Mouse (Mus musculus): ENCODE measurements around the gene Grk1. TPM values are rescaled to one million over a fixed set of nuclear protein-coding genes. Genes with fewer than 3 reads are reported as not detected.

Gene Grk1
- total and polyA plus RNA-seq, 3 experiments = under 0.01 to 0.03 TPM; not detected in 1

GRCm38 (mm10) chr8:13471484-13471883, 66.6 kb downstream of the Grk1 start:
- Histone ChIP-seq H3K27ac (ENCODE audit: control insufficient read depth, low read depth, low read length) (no peak overlapping the region), H3K9ac (ENCODE audit: control insufficient read depth, low read depth, low read length, poor library complexity, severe bottlenecking) (no peak overlapping the region), H3K27me3 (ENCODE audit: control insufficient read depth in 1 of 2, insufficient read depth in 2 of 2, low read length in 2 of 2) (no peaks in the 10 kb centered on the region), H3K4me3 (ENCODE audit: control insufficient read depth in 1 of 2, insufficient read depth in 1 of 2, low read depth in 2 of 2, low read length in 2 of 2) (no peak overlapping the region), H3K36me3 (ENCODE audit: control insufficient read depth in 1 of 2, insufficient read depth in 2 of 2, low read length in 2 of 2) (peaks cover 0 to 7% of the 10 kb centered on the region in 2 experiments; a peak in 2 of 4 replicates), H3K4me1 (ENCODE audit: control insufficient read depth in 1 of 2, insufficient read depth in 2 of 2, low read length in 2 of 2) (peaks cover 2 to 11% of the 10 kb centered on the region in 2 experiments; a peak in 3 of 4 replicates), H3K9me3 (replicated peaks; ENCODE audit: insufficient read depth, low read length) (no peaks in the 10 kb centered on the region), H3K79me2 (ENCODE audit: control insufficient read depth, insufficient read depth, low read length, poor library complexity) (no peaks in the 10 kb centered on the region)
- no peak for DNase-seq (ENCODE audit: low read depth, low spot score)
- TF ChIP-seq USF2 (IDR thresholded peaks at IDR 0.05; ENCODE audit: borderline replicate concordance in 1 of 2, insufficient read depth in 1 of 2, low read depth in 1 of 2, low read length in 2 of 2) (no peak), ZNF384 (IDR thresholded peaks at IDR 0.05; ENCODE audit: low read depth, low read length) (no peak), ZKSCAN1 (IDR thresholded peaks at IDR 0.05; ENCODE audit: low read depth, low read length) (no peak), GABPA (IDR thresholded peaks at IDR 0.05; ENCODE audit: low read depth, low read length) (no peak), SMC3 (IDR thresholded peaks at IDR 0.05; ENCODE audit: low read depth, low read length) (no peak), ZMIZ1 (IDR thresholded peaks at IDR 0.05; ENCODE audit: low read depth, low read length) (no peak), JUND (IDR thresholded peaks at IDR 0.05; ENCODE audit: low read depth, low read length) (no peak), CHD1 (IDR thresholded peaks at IDR 0.05; ENCODE audit: low read depth, low read length) (no peak), POLR2A (IDR thresholded peaks at IDR 0.05; ENCODE audit: control insufficient read depth in 1 of 2, insufficient read depth in 1 of 2, low read depth in 1 of 2, low read length in 2 of 2, poor library complexity in 1 of 2) (no peak), E2F4 (IDR thresholded peaks at IDR 0.05; ENCODE audit: borderline replicate concordance, low read depth, low read length) (no peak), ETS1 (IDR thresholded peaks at IDR 0.05; ENCODE audit: low read depth, low read length) (no peak)

Other genes with a start within 250 kb of the Grk1 start
- gene Lamp1, start 245.9 kb upstream of the Grk1 start, total RNA-seq (2012; rRNA removed) = 191 and 205 TPM in 2 replicates
- 100 to 1,000 TPM; 109 to 233 TPM for gene Lamp1, start 245.9 kb upstream of the Grk1 start, polyA plus RNA-seq (2012; ENCODE audit: insufficient read depth in 1 of 2, insufficient read length in 2 of 2, low read depth in 1 of 2, low replicate concordance in 2 of 2, missing spikeins in 1 of 2)
- 8.2 and 11.9 TPM in 2 replicates for gene Grtp1, start 204.5 kb upstream of the Grk1 start, total RNA-seq (2012; rRNA removed)
- gene Grtp1, start 204.5 kb upstream of the Grk1 start, polyA plus RNA-seq (2012; ENCODE audit: insufficient read depth in 1 of 2, insufficient read length in 2 of 2, low read depth in 1 of 2, low replicate concordance in 2 of 2, missing spikeins in 1 of 2) = 10 to 100 TPM in 1 of 2 experiments, not detected in 1; 15.1 TPM
- gene Adprhl1, start 150.9 kb upstream of the Grk1 start, total RNA-seq (2012; rRNA removed) = not detected in 2 replicates
- gene Adprhl1, start 150.9 kb upstream of the Grk1 start, polyA plus RNA-seq (2012; ENCODE audit: insufficient read depth in 1 of 2, insufficient read length in 2 of 2, low read depth in 1 of 2, low replicate concordance in 2 of 2, missing spikeins in 1 of 2) = not detected
- 15.3 and 19.9 TPM in 2 replicates for gene Dcun1d2, start 117.0 kb upstream of the Grk1 start, total RNA-seq (2012; rRNA removed)
- gene Dcun1d2, start 117.0 kb upstream of the Grk1 start, polyA plus RNA-seq (2012; ENCODE audit: insufficient read depth in 1 of 2, insufficient read length in 2 of 2, low read depth in 1 of 2, low replicate concordance in 2 of 2, missing spikeins in 1 of 2) = 10 to 100 TPM in 1 of 2 experiments, not detected in 1; 19.1 TPM
- 9.3 and 11.8 TPM in 2 replicates for gene Tmco3, start 116.9 kb upstream of the Grk1 start, total RNA-seq (2012; rRNA removed)
- gene Tmco3, start 116.9 kb upstream of the Grk1 start, polyA plus RNA-seq (2012; ENCODE audit: insufficient read depth in 1 of 2, insufficient read length in 2 of 2, low read depth in 1 of 2, low replicate concordance in 2 of 2, missing spikeins in 1 of 2) = 10 to 100 TPM in 1 of 2 experiments, not detected in 1; 20.3 TPM
- gene Tfdp1, start 66.3 kb upstream of the Grk1 start, total RNA-seq (2012; rRNA removed) = 214 and 256 TPM in 2 replicates
- 100 to 1,000 TPM; 143 to 331 TPM for gene Tfdp1, start 66.3 kb upstream of the Grk1 start, polyA plus RNA-seq (2012; ENCODE audit: insufficient read depth in 1 of 2, insufficient read length in 2 of 2, low read depth in 1 of 2, low replicate concordance in 2 of 2, missing spikeins in 1 of 2)
- gene Atp4b, start 8.3 kb upstream of the Grk1 start, total RNA-seq (2012; rRNA removed) = 0.08 TPM in 1 of 2 replicates, not detected in the other
- under 1 TPM in 1 of 2 experiments, not detected in 1; 0.14 TPM for gene Atp4b, start 8.3 kb upstream of the Grk1 start, polyA plus RNA-seq (2012; ENCODE audit: insufficient read depth in 1 of 2, insufficient read length in 2 of 2, low read depth in 1 of 2, low replicate concordance in 2 of 2, missing spikeins in 1 of 2)
- gene Tmem255b, start 30.1 kb downstream of the Grk1 start, total RNA-seq (2012; rRNA removed) = not detected in 2 replicates
- gene Tmem255b, start 30.1 kb downstream of the Grk1 start, polyA plus RNA-seq (2012; ENCODE audit: insufficient read depth in 1 of 2, insufficient read length in 2 of 2, low read depth in 1 of 2, low replicate concordance in 2 of 2, missing spikeins in 1 of 2) = not detected
- gene Gas6, start 89.4 kb downstream of the Grk1 start, total RNA-seq (2012; rRNA removed) = not detected in 2 replicates
- not detected for gene Gas6, start 89.4 kb downstream of the Grk1 start, polyA plus RNA-seq (2012; ENCODE audit: insufficient read depth in 1 of 2, insufficient read length in 2 of 2, low read depth in 1 of 2, low replicate concordance in 2 of 2, missing spikeins in 1 of 2)
- not detected in 2 replicates for gene 1700029H14Rik, start 157.4 kb downstream of the Grk1 start, total RNA-seq (2012; rRNA removed)
- under 1 TPM in 1 of 2 experiments, not detected in 1; 0.06 TPM for gene 1700029H14Rik, start 157.4 kb downstream of the Grk1 start, polyA plus RNA-seq (2012; ENCODE audit: insufficient read depth in 1 of 2, insufficient read length in 2 of 2, low read depth in 1 of 2, low replicate concordance in 2 of 2, missing spikeins in 1 of 2)